Mouse (Mus musculus) ES-E14 (cell line): ENCODE measurements around the gene Wnt7a. TPM values are rescaled to one million over a fixed set of nuclear protein-coding genes. Genes with fewer than 3 reads are reported as not detected.

Source experiments
- DNase-seq: peaks from one replicate; pipeline ENCODE4 v3.0.0-alpha.2; 2013; ENCODE audit warnings: low read depth, low spot score
- H3K27ac ChIP-seq: 2 replicates; pipeline ENCODE4 v1.5.1; 2012; ENCODE audit warnings: low read depth, mild to moderate bottlenecking, low read length, moderate library complexity, mixed read lengths; ENCODE audit not compliant: poor library complexity, insufficient read depth, severe bottlenecking
- H3K36me3 ChIP-seq: 2 replicates; pipeline ENCODE4 v1.6.1; 2012; ENCODE audit warnings: mild to moderate bottlenecking, low read length, moderate library complexity, mixed read lengths; ENCODE audit not compliant: control insufficient read depth, poor library complexity, insufficient read depth, severe bottlenecking
- H3K4me1 ChIP-seq, 2 experiments: fragments of 150-350 bp in 1 of 2; sonication (generic) in 1 of 2; 2 replicates each; pipeline ENCODE4 v1.6.1; 2012; ENCODE audit warnings: low read length in 2 of 2, mild to moderate bottlenecking in 1 of 2, mixed read lengths in 1 of 2; ENCODE audit not compliant: control insufficient read depth in 2 of 2, insufficient read depth in 2 of 2, poor library complexity in 1 of 2
- H3K4me3 ChIP-seq, 2 experiments: fragments of 150-350 bp in 1 of 2; sonication (generic) in 1 of 2; 2 replicates each; pipeline ENCODE4 v1.5.1; 2012; ENCODE audit warnings: low read length in 2 of 2, low read depth in 1 of 2, mild to moderate bottlenecking in 1 of 2, mixed read lengths in 1 of 2; ENCODE audit not compliant: insufficient read depth in 1 of 2, poor library complexity in 1 of 2, severe bottlenecking in 1 of 2
- H3K9ac ChIP-seq: 2 replicates; pipeline ENCODE4 v1.6.1; 2012; ENCODE audit warnings: low read depth, mild to moderate bottlenecking, low read length, mixed read lengths; ENCODE audit not compliant: poor library complexity, insufficient read depth, severe bottlenecking
- H3K9me3 ChIP-seq: fragments of 150-350 bp; sonication (generic); 2 replicates; pipeline ENCODE4 v1.6.1; 2012; ENCODE audit warnings: low read depth, mild to moderate bottlenecking, low read length; ENCODE audit not compliant: control insufficient read depth, insufficient read depth
- CHD2 ChIP-seq: IDR thresholded peaks from 2 replicates; pipeline ENCODE4 v1.6.1; 2014; ENCODE audit warnings: mild to moderate bottlenecking, low read depth, low read length, inconsistent platforms
- HCFC1 ChIP-seq: IDR thresholded peaks from 2 replicates; pipeline ENCODE4 v1.6.1; 2012; ENCODE audit warnings: low read length, inconsistent platforms, borderline replicate concordance; ENCODE audit not compliant: insufficient read depth
- MAFK ChIP-seq: IDR thresholded peaks from 2 replicates; pipeline ENCODE4 v1.6.1; 2014; ENCODE audit warnings: mild to moderate bottlenecking, low read depth, low read length, inconsistent platforms; ENCODE audit not compliant: insufficient read depth
- ZC3H11A ChIP-seq: IDR thresholded peaks from 2 replicates; pipeline ENCODE4 v1.6.1; 2012; ENCODE audit warnings: low read depth, mild to moderate bottlenecking, inconsistent platforms, low read length, borderline replicate concordance
- ZNF384 ChIP-seq: IDR thresholded peaks from 2 replicates; pipeline ENCODE4 v1.6.1; 2012; ENCODE audit warnings: low read depth, low read length, inconsistent platforms
- in situ Hi-C, 2 experiments: fragments of 600-800 bp; cut with MboI; formaldehyde crosslinking; loops; one replicate each; pipeline ENCODE4 v1.15.1; 2025; ENCODE audit warnings: low sequenced_read_pairs in 2 of 2, inconsistent platforms in 1 of 2; ENCODE audit not compliant: unreplicated experiment in 2 of 2
- total RNA-seq: library from RNA; depleted of rRNA; stranded (reverse); fragments of 300-350 nt; gene quantifications from 2 replicates; pipeline ENCODE4 v1.2.3, GENCODE M21; 2012; rRNA removed

Wnt7a gene
- total RNA-seq, 1 experiment: 1.0 TPM

DNA sequence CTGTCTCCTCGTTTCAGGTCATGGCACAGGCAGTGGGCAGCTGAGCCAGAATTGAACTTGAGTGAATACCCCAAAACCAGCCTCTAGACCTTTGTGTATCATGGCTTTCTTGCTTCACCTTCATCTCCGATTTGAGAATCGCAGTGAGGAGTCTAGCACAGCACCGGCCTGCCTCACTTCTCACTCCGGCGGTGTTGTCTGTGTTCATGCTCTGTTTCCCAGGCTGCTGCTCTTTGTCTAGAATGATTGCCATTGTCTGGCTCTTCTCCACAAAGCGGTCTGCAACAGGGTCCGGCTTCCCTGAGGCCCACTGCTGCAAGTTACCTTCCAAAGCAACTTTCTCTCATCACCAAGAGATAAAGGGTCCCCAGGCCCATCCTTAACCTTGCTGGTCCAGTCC, 79.3 kb downstream of the Wnt7a start:
- no peak for TF ChIP-seq HCFC1
- TF ChIP-seq ZNF384: no peak
- no peak for TF ChIP-seq ZC3H11A
- no peak for TF ChIP-seq CHD2
- TF ChIP-seq MAFK: no peak
- Histone ChIP-seq H3K36me3 (no peaks in the 10 kb centered on the region), H3K4me1 (no peaks in the 10 kb centered on the region), H3K9ac (no peak overlapping the region), H3K9me3 (no peaks in the 10 kb centered on the region), H3K4me3 (no peak overlapping the region), H3K27ac (no peak overlapping the region)
- in situ Hi-C loops: no loop called here
- no peak for DNase-seq

DNA sequence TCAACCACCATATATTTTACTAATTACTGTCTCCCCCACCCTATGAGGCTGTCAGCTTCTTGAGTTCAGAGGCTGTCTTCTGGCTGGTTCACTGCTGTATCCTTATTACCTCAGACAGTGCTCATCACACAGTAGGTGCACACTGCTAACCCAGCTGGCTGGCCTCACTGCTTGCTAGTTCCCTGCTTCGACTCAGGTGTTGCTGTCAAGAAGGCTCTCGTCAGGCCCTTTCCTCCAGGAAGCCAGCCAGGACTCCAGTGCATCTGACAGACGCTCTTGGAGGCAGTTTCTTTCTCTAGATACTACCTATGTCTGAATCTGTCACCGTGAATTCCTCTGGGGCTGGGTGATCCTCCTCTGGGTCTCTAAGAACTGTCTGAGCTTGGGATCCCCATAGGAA, 85.6 kb downstream of the Wnt7a start:
- no peak overlapping the region for H3K27ac ChIP-seq
- DNase-seq: no peak
- no peak overlapping the region for H3K9ac ChIP-seq
- no peaks in the 10 kb centered on the region for H3K9me3 ChIP-seq
- H3K4me1 ChIP-seq: no peaks in the 10 kb centered on the region
- in situ Hi-C loops: no loop called here
- H3K4me3 ChIP-seq: no peak overlapping the region
- H3K36me3 ChIP-seq: no peaks in the 10 kb centered on the region
- TF ChIP-seq MAFK: no peak
- no peak for TF ChIP-seq ZC3H11A
- TF ChIP-seq CHD2: no peak
- TF ChIP-seq ZNF384: no peak
- no peak for TF ChIP-seq HCFC1

DNA sequence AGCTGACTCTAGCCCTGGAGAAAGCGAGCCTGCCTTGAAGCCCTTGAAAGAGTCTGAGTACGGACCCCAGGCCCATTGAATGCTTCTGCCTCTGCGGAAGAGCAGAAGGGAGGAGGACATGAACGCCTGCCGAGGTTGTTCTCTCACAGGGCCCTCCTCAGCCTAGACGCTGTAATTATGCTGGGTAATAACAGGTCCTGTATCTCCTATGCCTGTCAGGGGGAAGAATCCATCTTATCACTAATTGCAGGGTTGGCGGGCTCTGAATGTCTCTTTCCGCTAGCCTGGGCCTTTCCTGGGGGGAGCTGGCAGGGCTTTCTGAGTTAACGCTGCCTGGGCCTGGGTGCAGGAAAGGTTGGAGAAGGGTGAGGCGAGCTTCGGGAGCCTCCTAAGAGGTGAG, 86.4 kb downstream of the Wnt7a start:
- no peak overlapping the region for H3K9ac ChIP-seq
- no peaks in the 10 kb centered on the region for H3K9me3 ChIP-seq
- in situ Hi-C loops: no loop called here
- H3K27ac ChIP-seq: no peak overlapping the region
- no peaks in the 10 kb centered on the region for H3K36me3 ChIP-seq
- no peak overlapping the region for H3K4me3 ChIP-seq
- TF ChIP-seq MAFK (no peak), ZNF384 (no peak), HCFC1 (no peak), ZC3H11A (no peak), CHD2 (no peak)
- no peaks in the 10 kb centered on the region for H3K4me1 ChIP-seq
- DNase-seq: no peak

DNA sequence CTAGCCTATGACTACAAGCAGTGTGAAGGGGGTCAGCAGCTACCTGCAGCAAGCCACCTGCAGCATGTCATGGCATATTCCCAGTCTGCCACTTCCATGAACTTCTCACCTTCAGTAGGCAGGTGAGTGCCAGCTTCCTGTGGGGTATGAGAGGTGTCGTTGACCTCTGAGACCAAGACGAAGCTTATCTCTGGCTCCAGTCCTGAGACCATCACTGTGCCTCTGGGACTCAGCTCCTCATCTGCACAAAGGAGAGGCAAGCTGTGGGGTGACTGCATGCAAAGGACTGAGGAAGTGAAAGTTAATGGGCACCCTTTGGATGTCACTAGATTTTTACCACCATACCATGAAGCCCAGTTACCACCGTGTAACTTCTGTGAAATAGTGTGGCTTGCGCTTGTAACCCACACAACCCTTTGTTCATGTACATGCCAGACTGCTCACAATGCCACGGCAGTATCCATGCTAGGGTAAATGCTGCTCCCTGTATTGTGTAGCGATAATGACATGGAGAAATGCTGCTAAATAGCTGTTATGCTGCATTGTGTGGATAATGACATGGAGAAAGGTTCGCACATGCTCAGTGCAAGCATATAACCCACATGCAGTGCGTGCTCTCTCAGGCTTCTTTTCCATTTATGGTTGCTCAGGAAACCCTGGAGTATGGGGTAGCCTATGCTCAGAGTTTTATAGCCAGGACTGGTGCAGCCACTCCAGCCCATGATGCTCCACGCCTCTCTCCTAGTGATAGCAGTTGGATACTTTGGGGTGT, 89.0 kb downstream of the Wnt7a start:
- no peak overlapping the region for H3K9ac ChIP-seq
- H3K4me3 ChIP-seq: no peak overlapping the region
- no peaks in the 10 kb centered on the region for H3K9me3 ChIP-seq
- no peak for DNase-seq
- H3K36me3 ChIP-seq: no peaks in the 10 kb centered on the region
- in situ Hi-C loops: no loop called here
- H3K4me1 ChIP-seq: no peaks in the 10 kb centered on the region
- no peak overlapping the region for H3K27ac ChIP-seq
- TF ChIP-seq MAFK (no peak), ZC3H11A (no peak), ZNF384 (no peak), CHD2 (no peak), HCFC1 (no peak)

Other genes starting within 250 kb of the Wnt7a start
- gene Fbln2, start 198.9 kb downstream of the Wnt7a start, total RNA-seq: 9.0 and 24.7 TPM in 2 replicates
- 24.6 and 30.2 TPM in 2 replicates for gene Chchd4, start 62.2 kb upstream of the Wnt7a start, total RNA-seq
- 87.5 and 116 TPM in 2 replicates for gene Tmem43, start 62.3 kb upstream of the Wnt7a start, total RNA-seq
- gene Xpc, start 104.5 kb upstream of the Wnt7a start, total RNA-seq: 17.6 and 22.0 TPM in 2 replicates
- gene Lsm3, start 104.6 kb upstream of the Wnt7a start, total RNA-seq: 192 and 240 TPM in 2 replicates